Mouse (Mus musculus) olfactory bulb, adult 2 months (tissue): ENCODE data around the gene Nudcd3.

ENCODE experiments used
- CTCF ChIP-seq: fragments of 200-500 bp; IDR thresholded peaks from 2 replicates; pipeline ENCODE4 v1.5.1; 2012; ENCODE audit warnings: low read depth, mild to moderate bottlenecking, low read length, moderate library complexity; ENCODE audit not compliant: insufficient read depth
- POLR2A ChIP-seq: fragments of 200-500 bp; IDR thresholded peaks from 2 replicates; pipeline ENCODE4 v1.6.1; 2012; ENCODE audit warnings: mild to moderate bottlenecking, low read depth, low read length, moderate library complexity; ENCODE audit not compliant: insufficient read depth

GRCm38 (mm10) chr11:6111734-6112484, 88.3 kb downstream of the Nudcd3 start:
- TF ChIP-seq CTCF, result no peak
- TF ChIP-seq POLR2A, result no peak
